Mouse (Mus musculus) ES-Bruce4 (cell line): ENCODE measurements around the gene Efnb2.

Experiments used
- CTCF ChIP-seq: IDR thresholded peaks from one replicate; pipeline ENCODE4 v1.8.1; 2011; ENCODE audit warnings: low read depth, low read length
- EP300 ChIP-seq: IDR thresholded peaks from 2 replicates; pipeline ENCODE4 v1.6.1; 2011; ENCODE audit warnings: low read depth, low read length; ENCODE audit not compliant: insufficient read depth
- POLR2A ChIP-seq: IDR thresholded peaks from one replicate; pipeline ENCODE4 v1.8.1; 2011; ENCODE audit warnings: low read length; ENCODE audit not compliant: insufficient read depth

- TF ChIP-seq EP300 (no peak), POLR2A (no peak), CTCF (no peak)
Measured at GRCm38 (mm10) chr8:8577770-8578303, 83.2 kb downstream of the Efnb2 start.
